Mouse (Mus musculus) left cerebral cortex, postnatal 14 days (tissue): ENCODE results near the gene Gh. TPM values are rescaled to one million over a fixed set of nuclear protein-coding genes. Genes with fewer than 3 reads are reported as not detected.
"Not testable (repeated sequence)": the region's sequence is repeated elsewhere in the genome, so short reads cannot be mapped to it uniquely, and the experiment has no call there.

Experiments
- DNase-seq, 2 experiments: peaks; one replicate each; pipeline ENCODE4 v3.0.0; 2021 to 2022; ENCODE audit warnings: low spot score in 2 of 2, mixed read lengths in 1 of 2
- intact Hi-C: fragments of 180-260 bp; cut with DNase I; formaldehyde crosslinking; loops from one replicate; pipeline ENCODE4 v1.15.1; 2025
- long read RNA-seq, 2 experiments: library from polyadenylated mRNA; stranded (forward); transcript quantifications; one replicate each; pipeline ENCODE4 v2.0.0; 2021
- total RNA-seq, 2 experiments: library from RNA; stranded (reverse); gene quantifications; 2 replicates each; pipeline ENCODE4 v1.2.3; 2021

Gh gene
- total RNA-seq, result not detected
- long read RNA-seq, experiment 1, result 0 reads
- long read RNA-seq, experiment 2, result 0 reads

DNA sequence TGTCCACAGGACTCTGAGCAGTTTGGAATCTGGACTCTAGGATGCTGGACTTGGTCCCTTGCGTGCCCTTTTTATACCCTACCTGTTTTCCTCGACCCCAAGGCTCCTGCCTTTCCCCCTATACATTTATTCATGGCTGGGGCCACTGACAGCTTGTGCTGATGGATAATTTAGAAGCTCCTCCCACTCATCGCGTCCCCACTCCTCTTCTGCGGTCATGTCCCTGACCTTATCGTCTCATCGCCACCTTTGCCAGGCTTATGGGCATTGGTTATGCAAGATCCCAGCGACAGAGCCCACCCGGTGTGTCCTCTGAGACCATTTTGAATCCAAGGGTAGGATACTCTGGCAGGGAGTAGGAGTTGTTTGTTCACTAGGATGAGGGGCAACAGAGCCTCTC lies at the start of gene Gh:
Gh (minus strand) TSS at position 101 of the 400 bp plus-strand sequence.
- intact Hi-C loops, result no loop called here
- DNase-seq, result no peak

DNA sequence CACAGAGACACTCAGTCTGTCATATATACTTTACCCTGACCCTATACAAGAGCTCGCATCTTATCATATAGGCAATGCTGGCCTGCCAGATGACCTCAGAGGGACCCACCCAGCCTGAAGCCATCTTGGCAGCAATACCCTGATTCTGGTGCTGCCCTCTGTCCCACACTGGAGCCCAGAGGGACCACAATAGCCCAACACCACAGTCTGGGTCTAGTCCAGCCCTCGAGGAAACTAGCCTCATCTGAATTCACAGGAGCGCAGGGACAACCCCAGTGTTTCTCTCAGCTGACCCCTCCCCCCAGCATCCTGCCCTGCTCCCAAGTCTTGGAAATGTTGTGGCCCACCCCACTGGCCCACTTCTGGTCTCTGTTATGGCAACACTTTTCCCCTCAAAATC lies 49.6 kb upstream of the Gh start:
- DNase-seq, result no peak
- intact Hi-C loops, result no loop called here

DNA sequence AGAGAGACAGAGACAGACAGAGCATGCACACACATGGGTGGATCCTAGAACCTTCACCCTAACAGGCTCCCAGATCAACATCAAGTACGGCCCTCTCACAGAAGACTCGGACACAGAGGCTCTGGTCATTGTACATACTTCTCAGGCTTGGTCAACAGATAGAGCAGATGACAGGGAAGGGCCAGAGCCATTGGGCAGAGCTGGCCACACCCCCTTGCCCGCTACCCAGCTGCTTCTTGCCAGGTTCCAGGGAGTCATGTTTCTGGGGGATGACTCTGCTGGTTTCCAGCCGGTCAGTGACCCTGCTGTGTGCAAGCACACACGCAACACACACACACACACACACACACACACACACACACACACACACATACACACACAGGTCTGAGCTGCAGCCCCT lies 49.2 kb upstream of the Gh start:
- no peak for DNase-seq
- intact Hi-C loops, result no loop called here

DNA sequence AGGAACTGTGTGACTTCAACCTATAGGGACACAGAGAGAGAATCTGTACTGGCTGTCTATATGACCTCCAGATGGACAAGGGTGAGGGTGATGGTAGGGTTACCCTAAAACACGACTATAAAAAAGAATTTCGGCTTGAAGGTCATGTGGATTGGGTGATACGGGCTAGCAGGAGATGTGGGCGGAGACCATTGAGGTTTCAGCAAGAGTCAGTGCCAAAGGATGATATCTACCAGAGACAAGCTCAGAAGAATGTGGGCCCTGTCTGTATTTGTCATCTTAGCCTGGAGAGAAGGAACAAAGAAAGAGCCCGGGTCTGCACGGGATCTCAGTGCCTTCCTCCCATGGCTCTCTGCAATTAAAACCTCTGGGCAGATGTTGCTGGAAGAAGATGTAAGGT lies 48.1 kb upstream of the Gh start:
- intact Hi-C loops, result no loop called here
- no peak for DNase-seq

DNA sequence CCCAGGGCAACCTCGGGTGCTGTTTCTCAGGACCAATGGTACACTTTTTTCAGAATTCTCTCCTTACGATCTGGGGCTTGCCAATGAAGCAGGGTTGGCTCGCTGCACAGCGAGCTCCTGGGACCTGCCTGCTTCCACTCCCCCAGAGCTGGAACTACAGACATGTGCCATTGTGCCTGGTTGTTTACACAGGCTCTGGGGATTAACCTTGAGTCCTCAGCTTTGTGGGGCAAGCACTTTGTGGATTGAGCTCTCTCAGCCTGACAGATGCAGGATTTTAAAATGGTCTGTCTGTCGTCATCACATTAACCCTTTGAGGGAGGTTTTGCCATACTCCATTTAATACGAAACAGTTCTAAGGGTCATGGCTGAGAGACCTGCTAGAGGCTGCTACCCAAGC lies 43.2 kb upstream of the Gh start:
- intact Hi-C loops, result no loop called here

DNA sequence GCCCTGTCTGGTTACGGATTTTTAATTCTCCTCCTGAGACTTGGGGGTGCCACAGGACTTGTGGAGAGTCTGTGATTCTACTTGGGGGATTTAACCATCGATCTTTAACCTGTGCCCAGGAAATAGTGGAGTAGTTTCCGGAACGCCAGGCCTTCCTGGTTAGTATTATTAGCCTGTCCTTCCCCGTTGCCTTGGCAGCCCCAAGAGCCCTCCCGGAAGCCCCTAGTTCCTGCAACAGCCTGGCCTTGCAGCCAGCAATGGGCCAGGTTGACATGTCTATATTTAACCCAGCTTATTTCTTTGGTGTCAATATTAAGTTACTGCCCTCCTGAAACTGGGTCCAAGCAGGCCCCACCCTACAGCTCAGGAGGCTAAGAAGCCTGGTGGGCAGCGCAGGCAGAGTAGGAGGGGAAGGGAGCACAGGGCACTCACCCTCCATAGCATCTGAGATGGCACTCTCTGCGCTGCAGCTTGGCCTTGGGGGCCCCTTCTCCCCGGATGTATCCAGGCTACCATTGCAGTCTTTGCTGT lies 39.4 kb upstream of the Gh start:
- intact Hi-C loops, result no loop called here

More for the DNA sequence above, 43.2 kb upstream of the Gh start:
- no peak for DNase-seq

DNA sequence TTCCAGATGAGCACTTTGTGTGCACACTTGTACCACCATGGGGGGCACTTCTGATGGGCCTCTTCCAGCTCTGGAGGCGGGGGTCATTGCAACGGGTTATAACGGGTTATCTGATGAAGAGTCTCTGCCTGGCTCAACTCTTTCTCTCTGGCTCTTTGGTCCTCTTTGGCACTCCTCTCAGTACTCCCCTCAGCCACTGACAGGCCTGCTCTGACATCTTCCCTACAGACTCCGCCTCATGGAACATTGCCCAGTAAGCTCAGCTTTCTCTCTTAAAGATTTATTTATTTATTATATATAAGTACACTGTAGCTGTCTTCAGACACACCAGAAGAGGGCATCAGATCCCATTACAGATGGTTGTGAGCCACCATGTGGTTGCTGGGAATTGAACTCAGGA lies 37.7 kb upstream of the Gh start:
- DNase-seq, intact Hi-C loops: not testable (repeated sequence)

More for the DNA sequence above, 39.4 kb upstream of the Gh start:
- no peak for DNase-seq

DNA sequence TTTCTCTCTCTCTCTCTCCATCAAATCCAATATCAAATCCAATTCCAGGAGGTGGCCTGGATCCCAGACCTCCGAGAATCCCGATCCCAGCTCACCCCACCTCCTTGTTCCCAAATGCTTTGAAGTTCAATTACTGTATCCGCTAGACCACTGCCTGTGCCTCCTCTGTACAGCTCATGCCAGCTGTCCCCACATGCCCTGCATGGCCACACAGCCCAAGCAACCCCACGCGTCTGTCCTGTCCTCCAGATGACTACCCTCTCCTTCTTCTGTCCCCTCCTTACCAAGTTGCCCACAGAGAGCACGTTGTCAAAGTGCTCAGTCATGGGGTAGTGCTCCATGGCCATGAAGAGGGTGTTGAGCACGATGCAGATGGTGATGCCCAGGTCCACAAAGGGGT lies 37.2 kb upstream of the Gh start:
- DNase-seq, result no peak
- intact Hi-C loops, result no loop called here

DNA sequence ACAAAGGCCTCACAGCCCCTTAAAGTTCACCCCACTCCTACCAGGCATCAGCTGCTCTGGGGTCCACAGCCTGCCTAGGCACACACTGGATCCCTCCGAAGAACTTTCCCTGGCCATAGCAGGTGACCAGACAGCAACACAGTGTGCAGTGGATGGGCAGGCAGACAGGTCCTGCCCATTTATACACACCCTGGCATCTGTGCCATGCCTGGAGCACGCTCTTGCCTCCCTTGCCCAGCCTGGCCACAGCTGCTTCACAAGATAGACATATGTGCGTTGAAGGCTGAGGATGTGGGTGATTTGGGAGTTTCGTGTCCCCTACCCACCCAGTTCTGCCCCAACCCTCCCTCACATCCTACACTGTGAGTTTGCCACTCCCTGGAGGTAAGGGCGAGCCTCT lies 36.4 kb upstream of the Gh start:
- DNase-seq, result no peak
- intact Hi-C loops, result no loop called here

DNA sequence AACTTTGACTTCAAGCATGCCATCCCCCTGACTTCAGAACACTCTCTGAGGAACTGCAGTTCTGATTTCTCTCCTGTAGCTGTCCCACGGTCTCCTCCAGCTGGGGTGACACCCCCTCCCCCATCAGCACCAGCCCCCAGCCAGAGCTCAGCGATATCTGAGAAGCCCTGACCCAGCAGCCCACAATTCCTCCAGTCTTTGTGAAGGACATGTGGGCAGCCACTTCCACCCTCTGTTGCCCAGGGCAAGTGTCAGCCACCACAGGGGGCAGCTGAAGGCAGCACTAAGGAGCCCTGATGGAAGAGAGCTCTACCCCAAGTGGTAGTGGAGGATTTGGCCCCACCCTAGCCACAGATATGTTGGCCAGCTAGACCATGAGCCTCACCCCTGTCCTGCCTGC lies 32.4 kb upstream of the Gh start:
- intact Hi-C loops, result no loop called here
- no peak for DNase-seq

DNA sequence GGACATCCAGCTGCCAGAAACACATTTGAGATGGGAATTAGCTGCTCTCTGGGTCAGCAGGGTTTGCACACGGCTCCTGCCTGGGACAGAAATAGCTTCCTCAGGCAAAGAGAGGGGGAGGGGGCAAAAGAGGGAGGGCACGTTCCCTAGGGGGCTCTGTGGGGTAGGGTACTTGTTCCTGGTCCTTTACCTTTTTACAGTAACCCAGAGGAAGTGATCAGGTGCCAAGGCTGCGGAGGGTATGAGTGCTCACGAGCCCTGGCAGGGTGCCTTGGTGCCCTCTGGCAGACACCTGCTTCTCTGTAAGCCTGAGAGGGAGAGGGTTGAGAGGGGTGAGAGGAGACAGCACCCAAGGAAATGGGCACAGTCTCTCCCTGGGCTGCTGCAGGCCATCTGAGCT lies 30.8 kb upstream of the Gh start:
- DNase-seq, result no peak
- intact Hi-C loops, result no loop called here

DNA sequence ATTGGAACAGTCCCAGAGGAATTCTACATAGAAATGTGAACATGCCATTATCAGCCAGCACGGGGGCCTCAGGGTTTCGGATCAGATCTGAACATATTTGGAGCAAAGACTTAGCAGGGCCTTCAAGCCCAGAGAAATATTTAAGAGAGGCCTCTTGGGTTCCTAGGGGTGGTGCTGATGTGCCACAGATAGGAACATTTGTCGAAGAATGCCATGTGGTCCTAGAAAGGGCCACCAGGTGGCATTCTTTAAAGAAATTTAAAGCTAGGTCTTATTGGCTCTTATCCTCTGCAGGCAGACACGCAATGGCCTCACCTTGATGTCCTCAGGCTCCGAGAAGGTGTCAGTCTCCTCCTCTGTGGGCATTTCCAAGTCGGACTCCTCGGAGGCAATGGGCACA lies 28.0 kb upstream of the Gh start:
- intact Hi-C loops, result loop anchor here (2.0 to 5.0 kb wide), 2 partner anchors 38 to 63 kb away; partner anchors contain the start of gene Prr29
- DNase-seq, result peak; percentile 63 to 77

DNA sequence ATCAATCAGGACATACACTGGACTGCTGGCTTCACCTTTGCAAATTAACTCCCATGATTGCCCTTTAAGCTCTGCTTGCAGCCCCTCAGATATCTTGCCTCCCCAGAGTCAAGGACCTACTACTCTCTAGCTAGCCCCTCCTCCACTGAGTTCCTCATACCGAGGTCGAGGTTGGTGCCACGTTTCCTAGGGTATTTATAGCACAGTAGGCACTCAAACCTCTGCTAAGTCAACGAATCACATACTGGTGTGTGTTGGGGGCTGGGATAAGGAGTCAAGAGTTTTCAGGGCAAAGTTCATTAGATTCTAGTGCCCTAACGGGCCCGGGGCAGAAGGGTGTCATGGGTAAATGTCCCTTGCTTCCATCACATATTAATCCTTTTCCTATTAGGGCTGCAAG lies 27.5 kb upstream of the Gh start:
- intact Hi-C loops, result loop anchor here (5.0 kb wide), 1 partner anchor 38 kb away; the partner anchor contains the start of gene Prr29

DNA sequence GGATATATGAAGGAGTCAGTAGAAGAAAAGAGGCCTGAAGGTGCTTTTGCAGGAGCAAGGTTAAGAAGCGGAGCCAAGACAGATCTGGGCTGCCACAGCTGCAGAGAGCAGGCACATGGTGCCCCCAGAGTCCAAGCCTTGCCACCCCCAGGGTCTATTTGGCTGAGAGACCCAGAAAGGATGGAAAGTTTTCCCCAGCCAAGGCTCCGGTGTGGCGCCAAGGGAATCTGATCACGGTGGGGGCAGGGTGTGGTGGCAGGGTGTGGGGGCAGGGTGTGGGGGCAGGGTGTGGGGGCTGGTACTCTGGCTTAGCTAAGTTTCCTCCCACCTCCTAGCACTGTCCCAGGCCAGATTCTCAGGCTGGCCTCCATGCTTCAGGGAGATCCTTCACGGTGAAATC lies 26.9 kb upstream of the Gh start:
- no peak for DNase-seq
- intact Hi-C loops, result loop anchor here (5.0 kb wide), 1 partner anchor 39 kb away; the partner anchor contains the start of gene Prr29

More for the DNA sequence above, 27.5 kb upstream of the Gh start:
- no peak for DNase-seq

DNA sequence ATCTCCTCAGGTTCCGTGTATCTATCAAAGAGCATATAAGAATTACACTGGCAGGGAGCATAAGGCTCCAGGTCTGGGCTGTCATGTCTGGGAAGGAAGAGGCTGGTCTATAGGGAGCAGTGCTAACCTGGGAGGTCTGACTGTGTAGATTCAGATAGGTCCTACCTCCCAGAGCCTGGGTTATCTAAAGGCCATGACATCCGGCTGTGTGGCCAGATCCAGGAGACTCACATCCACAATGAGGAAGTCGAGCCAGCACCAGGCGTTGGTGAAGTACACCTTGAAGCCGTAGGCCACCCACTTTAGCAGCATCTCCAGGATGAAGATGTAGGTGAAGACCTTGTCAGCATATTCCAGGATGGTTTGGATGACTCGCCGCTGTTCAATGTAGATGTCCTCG lies 24.8 kb upstream of the Gh start:
- intact Hi-C loops, result loop anchor here (5.0 kb wide), 1 partner anchor 41 kb away; the partner anchor contains the start of gene Prr29

DNA sequence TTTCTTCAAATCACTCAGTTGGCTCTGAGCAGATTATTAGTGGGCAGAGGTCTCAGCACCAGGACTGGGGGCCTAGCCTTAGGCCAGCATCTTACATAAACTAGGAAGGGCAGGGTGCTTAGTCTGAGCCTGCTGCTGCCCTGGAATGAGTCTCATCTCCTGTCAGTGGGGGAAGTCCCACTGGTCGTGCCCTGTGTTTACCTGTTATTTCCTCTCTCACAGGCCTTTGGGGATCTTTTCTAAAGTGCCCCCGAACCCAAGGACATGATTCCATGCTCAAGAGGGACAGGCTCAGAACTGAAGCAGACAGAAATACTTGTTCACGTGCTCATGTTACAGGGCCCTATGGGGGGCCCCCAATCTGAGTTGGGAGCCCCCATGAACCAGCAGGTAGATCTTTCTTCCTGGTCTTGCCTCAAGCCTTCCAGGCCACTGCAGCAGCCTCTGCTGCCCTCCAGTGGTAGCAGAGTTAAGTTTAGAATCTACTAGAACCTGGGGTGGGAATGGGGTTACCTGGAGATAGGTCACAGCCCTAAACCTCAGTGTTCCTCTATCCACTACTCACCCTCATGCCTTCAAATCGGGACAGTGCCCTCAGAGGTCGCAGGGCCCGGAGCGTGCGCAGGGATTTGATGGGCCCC lies 24.0 kb upstream of the Gh start:
- intact Hi-C loops, result loop anchor here (2.0 to 5.0 kb wide), 2 partner anchors 42 to 69 kb away; partner anchors contain the start of genes Ftsj3, Prr29 and Psmc5
- peak; percentile 67 to 78 for DNase-seq

More for the DNA sequence above, 24.8 kb upstream of the Gh start:
- DNase-seq, result no peak

DNA sequence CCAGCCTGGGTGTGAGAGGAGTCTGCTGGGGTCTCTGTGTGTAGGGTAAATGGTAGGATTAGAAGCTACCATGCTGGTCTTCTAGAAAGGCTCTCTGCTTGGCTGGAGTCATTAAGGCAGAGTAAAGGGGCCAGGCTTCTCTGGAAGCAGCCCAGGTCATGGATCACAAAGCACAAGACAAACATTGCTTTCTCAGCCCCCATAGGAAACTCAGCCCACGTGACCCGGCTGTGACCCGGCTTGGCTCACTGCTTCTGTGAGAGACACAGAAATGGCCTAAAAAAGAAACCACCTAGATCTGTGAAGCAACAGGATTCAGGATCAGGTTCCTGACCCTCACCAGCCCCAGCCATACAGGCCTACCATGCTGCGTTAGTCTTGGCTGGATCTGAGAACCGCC lies 23.2 kb upstream of the Gh start:
- no peak for DNase-seq
- intact Hi-C loops, result loop anchor here (2.0 to 5.0 kb wide), 2 partner anchors 42 to 68 kb away; partner anchors contain the start of genes Ftsj3, Prr29 and Psmc5

DNA sequence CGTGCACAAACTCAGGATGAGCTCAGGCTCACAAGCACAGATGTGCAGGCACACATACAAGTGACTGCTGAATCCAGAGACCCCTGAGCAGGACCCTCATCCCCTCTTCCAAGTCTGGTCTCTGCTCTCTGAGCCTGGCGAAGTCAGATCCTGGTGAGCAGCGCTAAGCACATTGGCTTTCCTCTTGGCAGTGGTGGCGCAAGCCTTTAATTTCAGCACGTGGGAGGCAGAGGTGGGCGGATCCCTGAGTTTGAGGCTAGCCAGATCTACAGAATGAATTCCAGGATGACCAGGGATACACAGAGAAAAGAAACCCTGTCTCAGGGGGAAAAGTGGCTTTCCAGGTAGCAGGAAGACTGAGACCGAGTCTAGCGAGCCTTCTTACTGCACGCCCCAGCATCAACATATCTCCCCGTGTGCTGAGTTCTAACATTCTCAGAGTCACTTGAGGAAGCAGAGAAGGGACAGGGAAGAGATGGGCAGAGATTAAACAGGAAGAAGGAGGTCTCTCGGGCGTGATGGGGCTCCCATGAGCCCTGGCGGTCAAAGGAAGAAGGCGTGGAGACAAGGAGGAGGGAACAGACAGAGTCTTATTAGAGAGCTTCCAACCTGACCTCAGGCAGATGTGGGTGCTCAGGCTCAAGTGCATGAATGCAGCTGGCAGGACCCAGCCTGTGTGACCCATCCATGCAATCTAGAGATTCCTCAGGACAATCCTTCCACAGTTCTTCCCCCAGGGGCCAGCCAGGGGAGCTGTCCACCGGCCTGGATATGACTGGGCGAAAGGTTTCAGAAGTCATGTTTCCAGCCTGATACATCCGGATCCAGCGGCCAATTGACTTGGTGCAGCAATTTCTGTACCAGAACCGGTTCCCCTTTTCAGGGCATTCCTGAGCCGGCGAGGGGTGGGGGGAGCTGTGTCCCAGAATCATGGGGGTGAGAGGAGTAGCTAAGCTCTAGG lies 17.0 kb upstream of the Gh start:
- peak in 1 of 2 experiments; percentile 33 for DNase-seq
- intact Hi-C loops, result no loop called here

DNA sequence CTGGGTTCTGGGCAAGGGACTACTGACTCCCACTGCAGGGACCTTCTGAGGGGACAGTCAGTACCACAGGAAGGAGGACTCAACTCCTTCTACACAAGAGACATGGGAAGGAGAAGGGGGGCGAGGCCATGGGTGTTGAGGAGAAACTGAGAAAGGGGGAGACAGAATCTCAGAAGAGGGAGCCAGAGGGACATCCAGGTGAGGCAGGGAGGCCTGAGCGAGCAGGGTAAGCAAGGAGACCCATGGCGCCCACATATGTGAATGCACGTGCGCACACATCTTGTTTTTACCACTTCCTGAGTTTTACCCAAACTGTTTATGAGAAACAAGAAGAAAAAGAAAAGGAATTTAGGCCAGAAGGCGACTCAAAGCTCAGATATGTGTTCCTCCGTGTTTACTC lies 16.1 kb upstream of the Gh start:
- no peak for DNase-seq
- intact Hi-C loops, result no loop called here

DNA sequence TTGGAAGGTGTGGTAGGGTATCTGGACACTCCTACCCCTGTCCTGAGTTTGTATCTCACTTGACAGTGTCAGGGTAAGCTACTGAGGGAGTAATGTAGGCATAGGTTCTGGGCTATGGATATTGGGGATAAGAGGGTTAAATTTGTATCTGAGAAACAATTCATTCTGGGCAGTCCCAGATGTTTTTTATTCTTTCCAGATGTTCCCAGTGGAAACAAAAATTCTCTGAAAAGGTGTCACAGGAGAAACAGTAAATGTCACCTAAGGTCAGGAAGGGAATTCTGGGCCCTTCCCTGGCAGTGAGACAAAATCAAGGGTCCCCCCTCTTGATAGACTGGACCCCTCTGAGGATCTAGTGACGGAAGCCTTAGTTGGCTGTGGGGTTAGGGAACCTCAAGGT lies 14.8 kb upstream of the Gh start:
- intact Hi-C loops, result no loop called here
- DNase-seq, result no peak
